Mouse (Mus musculus) spleen, postnatal 0 days (tissue): ENCODE data around the gene Fam43a. TPM values are rescaled to one million over a fixed set of nuclear protein-coding genes. Genes with fewer than 3 reads are reported as not detected.

Experiments
- polyA plus RNA-seq: library from polyadenylated mRNA; unstranded; fragments of >200 nt; fragmentation: Nextera tagmentation; extraction: Ambion mirVana; gene quantifications from 2 replicates; pipeline ENCODE4 v1.2.1, GENCODE M21; 2015

Fam43a gene
- 12.4 and 16.7 TPM in 2 replicates for polyA plus RNA-seq

GRCm38 (mm10) chr16:30599491-30600268, at the start of gene Fam43a:
TSS of gene Fam43a (plus strand) at chr16:30599723.

GRCm38 (mm10) chr16:30550748-30551192, 48.8 kb upstream of the Fam43a start, which contains the start of gene Tmem44:
TSS of gene Tmem44 (minus strand) at chr16:30550842.

GRCm38 (mm10) chr16:30587494-30588327, 11.8 kb upstream of the Fam43a start, which contains the start of gene Lsg1:
TSS of gene Lsg1 (minus strand) at chr16:30587592.

Other genes starting within 250 kb of the Fam43a start
- gene Atp13a3, start 193.7 kb upstream of the Fam43a start, polyA plus RNA-seq, result 13.9 and 15.7 TPM in 2 replicates
- 3.7 and 5.7 TPM in 2 replicates for gene Tmem44, start 48.9 kb upstream of the Fam43a start, polyA plus RNA-seq
- 42.3 and 44.6 TPM in 2 replicates for gene Lsg1, start 12.1 kb upstream of the Fam43a start, polyA plus RNA-seq